ENCODE assay signal across 9 mouse cellular contexts in the genomic region with DNA sequence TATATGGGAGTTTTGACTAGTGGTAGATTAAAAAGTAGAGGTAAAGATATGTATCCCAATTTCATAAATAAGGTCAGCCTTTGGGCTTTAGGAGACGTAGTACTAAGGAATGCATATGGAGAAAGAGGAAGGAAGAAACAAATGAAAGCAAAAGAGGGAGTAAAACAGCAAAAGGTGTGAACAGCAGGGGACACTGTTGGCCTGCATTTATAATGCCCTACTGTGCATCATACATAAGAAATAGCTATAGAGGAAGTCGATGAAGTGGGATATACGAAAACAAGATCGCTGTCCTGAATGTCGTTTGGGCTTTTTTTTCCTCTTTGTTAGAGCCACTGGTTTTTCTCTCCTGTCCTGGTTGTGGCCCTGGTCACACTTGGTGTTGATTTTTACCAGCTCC.
DNase-seq lines count a peak whose midpoint lies in the region; ATAC-seq and TF ChIP-seq lines count a peak whose summit lies in the region.
"Had no signal": no experiment of that assay in that cellular context is flagged by ENCODE, and none has a peak within 500 bp of the region (broad histone marks: within the 10 kb centered on the region; RNA-seq: fewer than 3 reads in every experiment).

No protein-coding gene starts in this region.

- no peak overlapping the region for H3K9ac ChIP-seq in heart, adult 2 months (ENCODE audit: low read depth, low read length)
- H3K9ac ChIP-seq in heart, postnatal 0 days (replicated peaks; ENCODE audit: low read depth, low read length) = no peak overlapping the region

- ATAC-seq in heart, postnatal 0 days (ENCODE audit: insufficient read depth, low read depth) = no peak
- ATAC-seq in monocyte, adult 5-6 weeks (replicated peaks; ENCODE audit: insufficient number of reproducible peaks, low FRiP score, low TSS enrichment, poor library complexity, severe bottlenecking) = no peak
- ATAC-seq: intestine, embryonic 16.5 days had no signal

- TF ChIP-seq EP300 in heart, adult 2 months (IDR thresholded peaks at IDR 0.05; ENCODE audit: insufficient read depth, low read depth, low read length) = no peak
- no peak for TF ChIP-seq EP300 in heart, postnatal 0 days (IDR thresholded peaks at IDR 0.05; ENCODE audit: low read depth)

- no peak for DNase-seq in heart, adult 2 months
- DNase-seq in heart, adult 9 months (ENCODE audit: low spot score in 2 of 2) = no peak
- peak; percentile 39 for DNase-seq in testis, postnatal 10 days (ENCODE audit: low spot score)
- DNase-seq in testis, postnatal 14 days (ENCODE audit: low spot score) = no peak
- DNase-seq in heart, postnatal 0 days (ENCODE audit: low spot score) = peak; percentile 33
- peak; percentile 18 for DNase-seq in thymus, postnatal 25 days
- no peak for DNase-seq in left cerebral cortex, postnatal 25 days (ENCODE audit: low spot score in 2 of 2)

- no peaks in the 10 kb centered on the region; the same call in none of the 2 replicates for H3K4me1 ChIP-seq in heart, adult 2 months (ENCODE audit: control insufficient read depth, insufficient read depth, low read length)
- no peaks in the 10 kb centered on the region for H3K4me1 ChIP-seq in heart, postnatal 0 days (ENCODE audit: control insufficient read depth, insufficient read depth)

- no peaks in the 10 kb centered on the region for H3K27me3 ChIP-seq in heart, adult 2 months (ENCODE audit: control insufficient read depth, insufficient read depth, low read length)
- H3K27me3 ChIP-seq in heart, postnatal 0 days (ENCODE audit: control insufficient read depth, insufficient read depth, low read length) = no peaks in the 10 kb centered on the region

- peak; percentile 64 for TF ChIP-seq CTCF in heart, adult 2 months (IDR thresholded peaks at IDR 0.05)
- TF ChIP-seq CTCF in heart, postnatal 0 days (IDR thresholded peaks at IDR 0.05; ENCODE audit: low read depth) = peak; percentile 63

- no peak overlapping the region for H3K4me3 ChIP-seq in heart, adult 2 months
- H3K4me3 ChIP-seq in heart, postnatal 0 days (ENCODE audit: low read depth, low read length) = no peak overlapping the region

- H3K36me3 ChIP-seq in heart, adult 2 months (ENCODE audit: control insufficient read depth, insufficient read depth, low read length) = no peaks in the 10 kb centered on the region
- no peaks in the 10 kb centered on the region for H3K36me3 ChIP-seq in heart, postnatal 0 days (replicated peaks; ENCODE audit: control insufficient read depth, insufficient read depth, low read length)

- no peak overlapping the region; the same call in 1 of the 2 replicates for H3K4me2 ChIP-seq in heart, postnatal 0 days (ENCODE audit: low read depth, low read length)

- intact Hi-C loops in heart, adult 2 months (cut with DNase I) = loop anchor here (5.0 to 10.0 kb wide), 3 partner anchors 225 to 500 kb away; no protein-coding TSS in a partner anchor
- intact Hi-C loops in left cerebral cortex, postnatal 25 days (cut with DNase I) = no loop called here

- TF ChIP-seq POLR2A in heart, adult 2 months (IDR thresholded peaks at IDR 0.05; ENCODE audit: insufficient read depth, low read depth, low read length) = no peak

- no peak overlapping the region for H3K27ac ChIP-seq in heart, adult 2 months
- H3K27ac ChIP-seq in heart, postnatal 0 days (ENCODE audit: low read depth) = no peak overlapping the region

- no peaks in the 10 kb centered on the region for H3K9me3 ChIP-seq in heart, postnatal 0 days (replicated peaks; ENCODE audit: control insufficient read depth, low read length)

- H3K79me2 ChIP-seq in heart, adult 2 months (replicated peaks; ENCODE audit: control insufficient read depth, insufficient read depth, low read length) = no peaks in the 10 kb centered on the region

- 30% methylated on average over 5 of the region's 5 CpGs for WGBS in heart, adult 2 months
- WGBS in heart, postnatal 0 days = 33% methylated on average over 5 of the region's 5 CpGs

Comparison
In these comparisons a context has a peak if more than half of its experiments do, and no peak if none do; other contexts are left out.
1. DNase-seq: peak in testis, postnatal 10 days (single experiment), heart, postnatal 0 days (single experiment) and thymus, postnatal 25 days (single experiment); none in heart, adult 2 months (0 of 2), heart, adult 9 months (0 of 2), testis, postnatal 14 days (single experiment) and left cerebral cortex, postnatal 25 days (0 of 2).